ENCODE assay signal across 33 mouse cellular contexts in the genomic region with DNA sequence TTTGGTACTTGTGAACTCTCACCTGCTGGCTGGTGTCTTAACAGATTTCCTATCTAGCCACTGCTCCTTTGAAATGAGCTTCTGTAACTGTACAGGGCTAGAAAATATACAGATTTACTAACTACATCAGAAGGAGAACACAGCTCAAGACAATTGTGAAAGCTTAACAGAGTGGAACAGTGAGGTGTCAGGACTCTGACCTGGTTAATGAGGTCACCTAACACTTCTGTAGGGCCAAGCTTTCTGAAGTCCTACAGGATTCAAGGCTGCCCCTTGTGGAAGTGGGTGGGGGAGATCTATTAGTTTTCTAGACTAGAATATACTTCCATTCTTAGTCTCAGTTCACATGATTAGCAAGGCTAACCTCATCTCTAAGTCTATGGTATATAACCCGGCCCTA.
"Had no signal": no experiment of that assay in that cellular context is flagged by ENCODE, and none has a peak within 500 bp of the region (broad histone marks: within the 10 kb centered on the region; RNA-seq: fewer than 3 reads in every experiment).

No protein-coding gene starts in this region.

- H3K4me2 ChIP-seq: heart, embryonic 11.5 days; heart, embryonic 12.5 days; heart, embryonic 13.5 days; heart, embryonic 15.5 days; hindbrain, embryonic 12.5 days; hindbrain, embryonic 13.5 days; hindbrain, embryonic 14.5 days; hindbrain, embryonic 15.5 days; intestine, embryonic 15.5 days; kidney, embryonic 15.5 days had no signal

- DNase-seq: heart, adult 18-20 months; heart, adult 2 months; heart, postnatal 10 days; heart, postnatal 14 days; heart, postnatal 36 days; heart, postnatal 4 days; kidney, adult 11 months; kidney, adult 18-20 months; kidney, postnatal 10 days; kidney, postnatal 14 days; kidney, postnatal 4 days; layer of hippocampus, adult 9-11 months; layer of hippocampus, postnatal 36 days had no signal

- ATAC-seq: hindbrain, embryonic 16.5 days; hindbrain, postnatal 0 days; inflammation-experienced regulatory T-cells, adult 6 months; intestine, embryonic 15.5 days; intestine, embryonic 16.5 days; intestine, postnatal 0 days had no signal

- H3K27me3 ChIP-seq: heart, embryonic 12.5 days; heart, embryonic 13.5 days; heart, embryonic 15.5 days; hindbrain, embryonic 12.5 days; hindbrain, embryonic 13.5 days; hindbrain, embryonic 15.5 days; intestine, embryonic 15.5 days; kidney, embryonic 15.5 days had no signal

- H3K4me1 ChIP-seq: heart, embryonic 10.5 days; heart, embryonic 12.5 days; heart, embryonic 13.5 days; heart, embryonic 15.5 days; hindbrain, embryonic 10.5 days; hindbrain, embryonic 12.5 days; hindbrain, embryonic 13.5 days; hindbrain, embryonic 15.5 days; intestine, embryonic 15.5 days; kidney, embryonic 15.5 days had no signal

- H3K4me3 ChIP-seq: heart, adult 2 months; heart, embryonic 10.5 days; heart, embryonic 12.5 days; heart, embryonic 13.5 days; heart, embryonic 15.5 days; hindbrain, embryonic 10.5 days; hindbrain, embryonic 12.5 days; hindbrain, embryonic 13.5 days; hindbrain, embryonic 15.5 days; intestine, embryonic 15.5 days; kidney, embryonic 15.5 days; layer of hippocampus, adult 2 months; left cerebral cortex, adult 2 months had no signal

- H3K9me3 ChIP-seq: heart, embryonic 10.5 days; heart, embryonic 12.5 days; heart, embryonic 13.5 days; heart, embryonic 15.5 days; hindbrain, embryonic 10.5 days; hindbrain, embryonic 12.5 days; hindbrain, embryonic 13.5 days; hindbrain, embryonic 15.5 days; intestine, embryonic 15.5 days; kidney, embryonic 15.5 days had no signal

- H3K27ac ChIP-seq: heart, adult 2 months; heart, embryonic 10.5 days; heart, embryonic 13.5 days; heart, embryonic 15.5 days; hindbrain, embryonic 10.5 days; hindbrain, embryonic 12.5 days; hindbrain, embryonic 13.5 days; hindbrain, embryonic 14.5 days; hindbrain, embryonic 15.5 days; hindbrain, postnatal 0 days; intestine, embryonic 15.5 days; kidney, embryonic 15.5 days; kidney, postnatal 0 days; layer of hippocampus, adult 2 months; left cerebral cortex, adult 2 months had no signal

- H3K9ac ChIP-seq: heart, embryonic 12.5 days; heart, embryonic 13.5 days; heart, embryonic 15.5 days; hindbrain, embryonic 12.5 days; hindbrain, embryonic 13.5 days; hindbrain, embryonic 14.5 days; hindbrain, embryonic 15.5 days; intestine, embryonic 15.5 days; kidney, embryonic 15.5 days had no signal
